Mouse (Mus musculus): ENCODE results near the gene Gm17689.

Gene Gm17689

GRCm38 (mm10) chr9:36582535-36582934 lies at the start of gene Gm17689:
Gene Gm17689 (minus strand): TSS chr9:36582635.
- DNase-seq (ENCODE audit: low spot score in 2 of 2) = no peak

GRCm38 (mm10) chr9:36541863-36542262 lies 40.6 kb downstream of the Gm17689 start, which contains the start of gene Gm5615:
Gene Gm5615 (minus strand): TSS chr9:36541963.
- no peak for DNase-seq (ENCODE audit: low spot score in 2 of 2)

Data from frontal cortex, postnatal 36 days (tissue).